Mouse (Mus musculus) right cerebral cortex, postnatal 36 days (tissue): Measurements from ENCODE around the gene Bpnt1.
"Not testable (repeated sequence)": the region's sequence is repeated elsewhere in the genome, so short reads cannot be mapped to it uniquely, and the experiment has no call there.

ENCODE experiments used
- DNase-seq, 2 experiments: peaks; one replicate each; pipeline ENCODE4 v3.0.0; 2022; ENCODE audit warnings: low spot score in 2 of 2, mixed read lengths in 1 of 2

Bpnt1 gene

GRCm38 (mm10) chr1:185331983-185332430 lies at the start of gene Bpnt1:
Gene Bpnt1 (plus strand): TSS chr1:185332149.
- peak; percentile 83 to 84 for DNase-seq

GRCm38 (mm10) chr1:185282846-185283245 lies 49.1 kb upstream of the Bpnt1 start:
- DNase-seq = no peak

- no peak for DNase-seq
Observed at GRCm38 (mm10) chr1:185283247-185283646, 48.7 kb upstream of the Bpnt1 start.

- no peak for DNase-seq
Observed at GRCm38 (mm10) chr1:185284740-185285139, 47.2 kb upstream of the Bpnt1 start.

GRCm38 (mm10) chr1:185285171-185285570 lies 46.8 kb upstream of the Bpnt1 start:
- no peak for DNase-seq

- no peak for DNase-seq
Observed at GRCm38 (mm10) chr1:185287066-185287465, 44.9 kb upstream of the Bpnt1 start.

- DNase-seq = no peak
Observed at GRCm38 (mm10) chr1:185289231-185289630, 42.7 kb upstream of the Bpnt1 start.

- no peak for DNase-seq
Observed at GRCm38 (mm10) chr1:185291336-185291735, 40.6 kb upstream of the Bpnt1 start.

- no peak for DNase-seq
Observed at GRCm38 (mm10) chr1:185292646-185293360, 39.1 kb upstream of the Bpnt1 start.

GRCm38 (mm10) chr1:185296850-185297249 lies 35.1 kb upstream of the Bpnt1 start:
- no peak for DNase-seq

- no peak for DNase-seq
Observed at GRCm38 (mm10) chr1:185298496-185298895, 33.5 kb upstream of the Bpnt1 start.

- no peak for DNase-seq
Observed at GRCm38 (mm10) chr1:185302816-185303215, 29.1 kb upstream of the Bpnt1 start.

GRCm38 (mm10) chr1:185306836-185307235 lies 25.1 kb upstream of the Bpnt1 start:
- DNase-seq = no peak

GRCm38 (mm10) chr1:185307645-185308044 lies 24.3 kb upstream of the Bpnt1 start:
- DNase-seq = no peak

- no peak for DNase-seq
Observed at GRCm38 (mm10) chr1:185308334-185308733, 23.6 kb upstream of the Bpnt1 start.

GRCm38 (mm10) chr1:185308908-185309307 lies 23.0 kb upstream of the Bpnt1 start:
- DNase-seq = no peak

GRCm38 (mm10) chr1:185311949-185312348 lies 20.0 kb upstream of the Bpnt1 start:
- DNase-seq = no peak

- no peak for DNase-seq
Observed at GRCm38 (mm10) chr1:185314546-185314945, 17.4 kb upstream of the Bpnt1 start.

GRCm38 (mm10) chr1:185315846-185316568 lies 15.9 kb upstream of the Bpnt1 start:
- DNase-seq = peak in 1 of 2 experiments; percentile 31

GRCm38 (mm10) chr1:185327754-185328345 lies 4.1 kb upstream of the Bpnt1 start:
- DNase-seq = not testable (repeated sequence)

GRCm38 (mm10) chr1:185328721-185329610 lies 3.0 kb upstream of the Bpnt1 start, which contains the start of gene Iars2:
Gene Iars2 (minus strand): TSS chr1:185329396.
- DNase-seq = peak; percentile 78 to 81

GRCm38 (mm10) chr1:185329851-185330250 lies 2.1 kb upstream of the Bpnt1 start:
- DNase-seq = no peak
